Mouse (Mus musculus) cerebellum, adult 11-12 months (tissue): ENCODE measurements around the gene Gm10318.

ENCODE experiments used
- DNase-seq: peaks from one replicate; pipeline ENCODE4 v3.0.0; 2022

Gene Gm10318

GRCm38 (mm10) chr10:77900126-77900525 is 47.5 kb downstream of the Gm10318 start:
- no peak for DNase-seq

DNA sequence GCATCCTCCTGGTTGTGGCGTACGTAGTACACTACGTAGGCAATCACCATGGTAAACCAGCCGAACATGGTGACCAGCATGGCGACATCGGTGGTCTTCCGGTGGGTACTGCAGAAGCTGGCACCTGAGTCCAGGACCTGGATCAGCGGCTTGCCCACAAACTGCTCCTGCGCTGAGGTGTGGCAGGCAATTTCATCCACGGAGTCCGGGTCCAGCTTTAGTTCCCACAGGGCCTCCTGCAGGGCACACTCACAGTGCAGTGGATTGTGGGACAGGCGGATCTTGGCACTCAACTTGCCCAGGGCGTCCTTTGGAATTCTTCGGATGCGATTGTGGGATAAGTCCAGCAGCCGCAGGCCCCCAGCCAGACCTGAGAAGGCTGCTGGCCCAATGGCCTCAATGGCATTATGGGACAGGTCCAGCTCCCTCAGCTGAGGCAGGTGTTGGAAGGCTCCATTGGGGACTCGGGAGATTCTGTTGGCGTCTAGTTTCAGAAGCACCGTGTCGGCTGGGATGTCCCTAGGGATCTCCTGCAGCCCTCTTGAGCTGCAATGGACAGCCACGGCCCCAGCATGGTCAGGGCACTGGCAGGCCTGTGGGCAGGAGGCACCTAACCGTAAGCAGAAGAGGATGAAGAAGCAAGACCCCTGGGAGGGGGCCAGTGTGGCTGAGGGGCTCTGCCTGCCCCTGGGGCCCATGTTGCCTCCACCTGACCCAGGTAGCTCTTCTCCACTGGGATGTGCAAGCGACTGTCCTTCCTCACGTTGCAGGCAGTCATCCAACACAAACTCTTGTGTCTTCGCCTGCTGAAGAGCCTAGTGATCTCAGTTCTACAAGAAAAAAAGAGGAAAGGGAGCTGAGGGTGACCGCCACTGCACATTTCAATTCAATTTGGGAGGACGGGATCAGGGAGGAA is 48.5 kb downstream of the Gm10318 start:
- DNase-seq = peak; percentile 22

DNA sequence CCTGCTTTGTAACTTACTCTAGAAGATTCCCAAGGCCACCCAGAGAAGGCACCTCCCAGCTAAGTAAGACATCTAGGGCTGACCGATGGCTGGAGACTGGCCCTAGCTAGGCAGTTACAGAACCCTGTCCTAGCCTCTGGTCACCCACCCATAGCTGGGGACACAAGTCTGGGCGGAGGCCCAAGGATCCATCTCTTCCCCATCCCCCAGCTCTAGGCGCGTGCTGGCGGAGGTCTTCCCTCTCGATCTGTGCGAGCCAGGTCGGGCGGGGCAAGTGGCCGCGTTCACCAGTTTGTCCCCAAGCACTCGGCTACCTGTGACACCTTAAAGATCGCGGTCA is 49.2 kb downstream of the Gm10318 start:
- peak; percentile 32 for DNase-seq

GRCm38 (mm10) chr10:77902211-77902893 is 49.7 kb downstream of the Gm10318 start, which contains the start of gene Lrrc3:
Gene Lrrc3, minus strand, starts transcription at chr10:77902536.
- peak; percentile 32 for DNase-seq

DNA sequence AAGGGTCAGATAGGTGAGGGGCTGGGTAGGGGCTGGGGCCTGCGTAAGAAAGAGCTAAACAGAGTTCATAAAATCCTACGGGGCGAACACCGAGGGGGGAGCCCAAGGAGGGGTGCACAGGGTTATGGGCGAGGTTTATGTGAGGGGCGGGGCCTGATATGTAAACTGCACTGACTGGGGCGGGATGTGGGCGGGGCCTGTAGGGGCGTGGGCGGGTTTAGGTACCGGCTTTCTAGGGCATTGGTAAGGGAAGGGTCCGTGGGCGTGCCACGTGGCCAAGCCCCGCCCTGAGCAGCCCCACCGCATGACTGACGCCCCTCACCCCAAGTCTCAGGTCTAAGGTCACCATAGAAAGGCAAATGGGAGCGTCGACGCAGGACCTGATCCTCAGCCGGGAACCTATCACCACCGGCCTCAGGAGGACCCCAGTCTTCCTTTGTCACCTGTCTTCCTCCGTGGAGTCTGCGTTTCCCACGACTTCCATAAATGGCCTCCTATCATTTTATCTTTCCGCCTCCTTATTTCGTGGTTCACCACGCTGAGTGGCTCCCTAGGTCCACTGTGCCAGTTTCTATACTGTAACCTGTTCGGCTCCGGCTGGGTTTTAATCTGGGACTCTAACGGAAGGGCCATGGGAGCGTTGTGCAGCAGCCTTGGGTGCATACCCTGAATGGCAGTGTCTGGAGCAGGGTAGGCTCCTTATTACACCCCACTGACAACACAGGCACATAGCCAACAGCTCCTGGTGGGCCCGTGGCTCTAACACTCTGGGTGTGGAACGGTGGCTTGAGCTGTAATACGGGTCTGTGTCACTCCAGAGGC is 50.4 kb downstream of the Gm10318 start:
- DNase-seq = peak; percentile 50
